Mouse (Mus musculus): ENCODE measurements at regions not wholly inside any gene's neighbourhood (a gene's known extent, or its start where the extent isn't known, plus 50 kb on each side); places are given as distances from the start of the nearest gene placed in this dataset.

GRCm38 (mm10) chr13:99782883-99783721 lies 117.8 kb downstream of the Cartpt start:
- TF ChIP-seq CTCF (IDR thresholded peaks at IDR 0.05; ENCODE audit: low read depth): no peak
- no peak for TF ChIP-seq EP300 (IDR thresholded peaks at IDR 0.05; ENCODE audit: low read depth)
